Mouse (Mus musculus): ENCODE data around the gene St5. TPM values are rescaled to one million over a fixed set of nuclear protein-coding genes. Genes with fewer than 3 reads are reported as not detected.
A peak's percentile ranks its signal among the peaks of the same experiment; 100 is the strongest.

The St5 gene
- polyA plus RNA-seq, 1 experiment from 2014 or later = 45.7 TPM

DNA sequence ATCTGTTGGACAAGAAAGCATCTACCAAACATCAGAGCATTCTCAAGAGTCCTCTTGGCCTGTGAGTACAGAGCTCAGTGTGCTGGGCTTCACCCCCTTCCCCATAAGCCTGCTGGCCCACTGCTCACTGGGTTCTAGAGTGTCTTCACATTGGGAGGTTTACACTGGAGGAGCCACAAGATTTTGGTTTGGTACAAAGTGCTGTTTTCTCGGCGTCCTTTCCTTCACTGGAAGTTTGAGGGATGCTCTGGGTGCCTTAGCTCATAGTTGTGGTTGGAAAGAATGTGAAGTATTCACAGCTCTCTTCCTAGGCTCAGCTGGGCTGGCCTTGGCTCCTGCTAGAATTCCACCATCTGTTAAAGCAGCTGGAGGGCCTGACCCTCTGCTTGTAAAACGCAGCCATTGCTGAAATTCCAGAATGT is 5.6 kb upstream of the St5 start:
- Histone ChIP-seq H3K4me1 (ENCODE audit: control insufficient read depth, insufficient read depth, low read length) (peaks cover 3% of the 10 kb centered on the region; the same call in 1 of the 2 replicates), H3K4me3 (ENCODE audit: low read depth, low read length) (no peak overlapping the region), H3K27me3 (replicated peaks; ENCODE audit: control insufficient read depth, insufficient read depth, low read length) (no peaks in the 10 kb centered on the region), H3K9me3 (ENCODE audit: control insufficient read depth, low read length) (no peaks in the 10 kb centered on the region), H3K9ac (ENCODE audit: low read depth, low read length) (no peak overlapping the region), H3K27ac (replicated peaks; ENCODE audit: low read depth, low read length) (peak overlapping the region; percentile 61), H3K4me2 (ENCODE audit: low read depth, low read length) (no peak overlapping the region), H3K36me3 (ENCODE audit: control insufficient read depth, insufficient read depth, low read length) (peaks cover 37% of the 10 kb centered on the region)
- ATAC-seq (ENCODE audit: low read depth) = peak; percentile 80
- 15% methylated on average over 3 of the region's 3 CpGs for WGBS
- peak; percentile 88 for DNase-seq (ENCODE audit: low spot score)

DNA sequence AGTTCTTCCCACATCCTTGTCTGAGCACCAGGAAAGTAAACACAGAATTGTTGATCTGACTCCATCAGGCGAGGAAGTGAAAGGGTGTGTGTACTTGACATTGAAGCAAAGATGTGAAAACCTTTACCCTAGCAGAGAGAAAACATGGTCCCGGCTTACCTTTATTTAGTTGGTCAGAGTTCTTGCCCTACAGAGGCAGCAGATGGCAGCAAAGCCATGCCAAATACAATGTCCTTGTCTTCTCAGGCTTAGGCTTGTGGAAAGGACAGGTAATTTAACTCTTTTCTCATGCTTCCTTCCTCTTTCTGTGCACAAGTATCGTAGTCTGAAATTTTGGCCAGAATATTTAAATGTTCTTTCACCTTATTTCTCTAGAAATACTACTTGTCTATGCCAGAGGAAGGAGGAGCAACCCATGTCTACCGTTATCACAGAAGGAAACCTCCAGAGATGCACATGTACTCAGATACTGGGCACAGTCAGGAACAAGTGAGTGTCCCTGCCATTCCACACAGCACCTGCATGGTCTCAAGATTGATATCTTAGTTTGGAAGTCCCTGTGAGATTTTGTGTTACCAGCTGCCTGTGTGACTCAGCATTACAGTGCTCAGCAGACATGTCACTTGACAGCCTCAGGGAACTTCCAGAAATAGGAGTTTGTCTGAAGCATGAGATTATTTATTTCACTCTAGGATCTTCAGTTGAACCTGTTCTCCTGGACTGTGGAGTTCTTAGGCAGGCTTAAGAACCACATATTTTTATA is 3.8 kb upstream of the St5 start:
- Histone ChIP-seq H3K4me3 (ENCODE audit: low read depth, low read length) (no peak overlapping the region), H3K27ac (replicated peaks; ENCODE audit: low read depth, low read length) (no peak overlapping the region), H3K9ac (ENCODE audit: low read depth, low read length) (no peak overlapping the region), H3K27me3 (replicated peaks; ENCODE audit: control insufficient read depth, insufficient read depth, low read length) (no peaks in the 10 kb centered on the region), H3K4me2 (ENCODE audit: low read depth, low read length) (no peak overlapping the region), H3K9me3 (ENCODE audit: control insufficient read depth, low read length) (no peaks in the 10 kb centered on the region), H3K36me3 (ENCODE audit: control insufficient read depth, insufficient read depth, low read length) (peaks cover 28% of the 10 kb centered on the region), H3K4me1 (ENCODE audit: control insufficient read depth, insufficient read depth, low read length) (peaks cover 3% of the 10 kb centered on the region; the same call in 1 of the 2 replicates)
- no peak for ATAC-seq (ENCODE audit: low read depth)
- 44% methylated on average over 4 of the region's 4 CpGs for WGBS
- DNase-seq (ENCODE audit: low spot score) = peak; percentile 78

- H3K36me3 ChIP-seq (ENCODE audit: control insufficient read depth, insufficient read depth, low read length) = 0 out of 2 replicates have a peak, but pooled peaks cover 2% of the 10 kb centered on the region
- DNase-seq (ENCODE audit: low spot score) (no peak), ATAC-seq (ENCODE audit: low read depth) (no peak)
- peak overlapping the region; percentile 55 for H3K4me2 ChIP-seq (ENCODE audit: low read depth, low read length)
- H3K9me3 ChIP-seq (ENCODE audit: control insufficient read depth, low read length) = no peaks in the 10 kb centered on the region
- WGBS = 64% methylated on average over 3 of the region's 3 CpGs
- peaks cover 3% of the 10 kb centered on the region; the same call in 1 of the 2 replicates for H3K4me1 ChIP-seq (ENCODE audit: control insufficient read depth, insufficient read depth, low read length)
- no peaks in the 10 kb centered on the region for H3K27me3 ChIP-seq (replicated peaks; ENCODE audit: control insufficient read depth, insufficient read depth, low read length)
- H3K27ac ChIP-seq (replicated peaks; ENCODE audit: low read depth, low read length) = peak overlapping the region; percentile 74; the same call in 1 of the 2 replicates
- peak overlapping the region; percentile 67 for H3K4me3 ChIP-seq (ENCODE audit: low read depth, low read length)
- H3K9ac ChIP-seq (ENCODE audit: low read depth, low read length) = no peak overlapping the region
Observed at GRCm38 (mm10) chr7:109704461-109704860, 1.1 kb upstream of the St5 start.

DNA sequence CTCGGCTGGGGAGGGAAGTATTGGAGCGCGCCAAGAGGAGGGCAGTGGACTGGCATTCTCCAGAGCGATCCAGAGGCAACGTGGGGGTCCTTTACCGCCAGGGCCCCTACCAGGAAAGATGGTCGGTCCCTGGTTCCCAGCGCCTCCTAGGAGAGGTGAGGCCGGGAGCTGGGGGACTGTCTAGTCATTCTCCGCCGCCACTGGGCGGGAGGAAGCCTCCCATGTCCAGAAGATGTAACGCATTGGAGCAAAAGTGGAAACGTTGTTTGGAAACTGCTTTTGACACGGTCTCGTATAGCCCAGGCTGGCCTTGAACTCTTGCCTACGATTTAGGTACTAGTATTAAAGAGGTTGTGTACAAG is 592 bp upstream of the St5 start:
- Histone ChIP-seq H3K4me3 (ENCODE audit: low read depth, low read length) (peak overlapping the region; percentile 67), H3K4me2 (ENCODE audit: low read depth, low read length) (peak overlapping the region; percentile 55), H3K4me1 (ENCODE audit: control insufficient read depth, insufficient read depth, low read length) (peaks cover 2% of the 10 kb centered on the region; the same call in 1 of the 2 replicates), H3K9me3 (ENCODE audit: control insufficient read depth, low read length) (no peaks in the 10 kb centered on the region), H3K9ac (ENCODE audit: low read depth, low read length) (peak overlapping the region; percentile 76), H3K36me3 (ENCODE audit: control insufficient read depth, insufficient read depth, low read length) (no peaks in the 10 kb centered on the region), H3K27me3 (replicated peaks; ENCODE audit: control insufficient read depth, insufficient read depth, low read length) (no peaks in the 10 kb centered on the region), H3K27ac (replicated peaks; ENCODE audit: low read depth, low read length) (peak overlapping the region; percentile 74; the same call in 1 of the 2 replicates)
- no peak for ATAC-seq (ENCODE audit: low read depth)
- DNase-seq (ENCODE audit: low spot score) = no peak
- WGBS = 1% methylated on average over 13 of the region's 17 CpGs

- WGBS = 39% methylated on average over 4 of the region's 4 CpGs
- no peaks in the 10 kb centered on the region for H3K36me3 ChIP-seq (ENCODE audit: control insufficient read depth, insufficient read depth, low read length)
- ATAC-seq (ENCODE audit: low read depth) (no peak), DNase-seq (ENCODE audit: low spot score) (no peak)
- H3K27ac ChIP-seq (replicated peaks; ENCODE audit: low read depth, low read length) = no peak overlapping the region
- peak overlapping the region; percentile 55 for H3K4me2 ChIP-seq (ENCODE audit: low read depth, low read length)
- peak overlapping the region; percentile 76; the same call in 1 of the 2 replicates for H3K9ac ChIP-seq (ENCODE audit: low read depth, low read length)
- peak overlapping the region; percentile 67 for H3K4me3 ChIP-seq (ENCODE audit: low read depth, low read length)
- no peaks in the 10 kb centered on the region for H3K27me3 ChIP-seq (replicated peaks; ENCODE audit: control insufficient read depth, insufficient read depth, low read length)
- H3K4me1 ChIP-seq (ENCODE audit: control insufficient read depth, insufficient read depth, low read length) = no peaks in the 10 kb centered on the region; the same call in 1 of the 2 replicates
- H3K9me3 ChIP-seq (ENCODE audit: control insufficient read depth, low read length) = no peaks in the 10 kb centered on the region
Observed at GRCm38 (mm10) chr7:109702721-109703120, 684 bp downstream of the St5 start.

GRCm38 (mm10) chr7:109700213-109700612 is 3.2 kb downstream of the St5 start:
- ATAC-seq (ENCODE audit: low read depth) (no peak), DNase-seq (ENCODE audit: low spot score) (no peak)
- no peak overlapping the region for H3K4me2 ChIP-seq (ENCODE audit: low read depth, low read length)
- H3K9ac ChIP-seq (ENCODE audit: low read depth, low read length) = no peak overlapping the region
- no peaks in the 10 kb centered on the region for H3K4me1 ChIP-seq (ENCODE audit: control insufficient read depth, insufficient read depth, low read length)
- H3K9me3 ChIP-seq (ENCODE audit: control insufficient read depth, low read length) = no peaks in the 10 kb centered on the region
- no peaks in the 10 kb centered on the region for H3K36me3 ChIP-seq (ENCODE audit: control insufficient read depth, insufficient read depth, low read length)
- H3K27ac ChIP-seq (replicated peaks; ENCODE audit: low read depth, low read length) = no peak overlapping the region
- no peaks in the 10 kb centered on the region for H3K27me3 ChIP-seq (replicated peaks; ENCODE audit: control insufficient read depth, insufficient read depth, low read length)
- H3K4me3 ChIP-seq (ENCODE audit: low read depth, low read length) = no peak overlapping the region

DNA sequence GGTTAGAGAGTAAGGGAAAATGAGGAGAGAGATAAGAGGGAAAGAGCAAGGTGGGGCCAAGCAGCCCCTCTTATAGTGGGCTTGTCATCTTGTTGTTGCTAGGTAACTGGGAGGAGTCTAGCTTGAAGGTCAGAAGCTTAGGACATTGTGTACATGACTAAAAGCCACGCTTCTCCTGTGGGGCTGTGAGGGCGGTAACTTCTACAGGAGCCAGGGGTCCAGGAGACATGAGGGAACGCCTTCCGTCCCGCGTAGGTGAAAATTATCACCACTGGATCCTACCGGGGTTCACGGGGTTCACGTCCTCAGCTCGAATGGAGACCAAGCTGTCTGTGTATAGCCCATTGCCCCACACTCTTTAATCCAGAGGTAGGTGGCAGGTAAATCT is 8.1 kb downstream of the St5 start:
- Histone ChIP-seq H3K9me3 (ENCODE audit: control insufficient read depth, low read length) (no peaks in the 10 kb centered on the region), H3K27me3 (replicated peaks; ENCODE audit: control insufficient read depth, insufficient read depth, low read length) (no peaks in the 10 kb centered on the region), H3K27ac (replicated peaks; ENCODE audit: low read depth, low read length) (no peak overlapping the region), H3K4me2 (ENCODE audit: low read depth, low read length) (no peak overlapping the region), H3K4me1 (ENCODE audit: control insufficient read depth, insufficient read depth, low read length) (no peaks in the 10 kb centered on the region), H3K9ac (ENCODE audit: low read depth, low read length) (no peak overlapping the region), H3K4me3 (ENCODE audit: low read depth, low read length) (no peak overlapping the region), H3K36me3 (ENCODE audit: control insufficient read depth, insufficient read depth, low read length) (no peaks in the 10 kb centered on the region)
- 92% methylated on average over 10 of the region's 10 CpGs for WGBS
- DNase-seq (ENCODE audit: low spot score) = no peak
- ATAC-seq (ENCODE audit: low read depth) = no peak

DNA sequence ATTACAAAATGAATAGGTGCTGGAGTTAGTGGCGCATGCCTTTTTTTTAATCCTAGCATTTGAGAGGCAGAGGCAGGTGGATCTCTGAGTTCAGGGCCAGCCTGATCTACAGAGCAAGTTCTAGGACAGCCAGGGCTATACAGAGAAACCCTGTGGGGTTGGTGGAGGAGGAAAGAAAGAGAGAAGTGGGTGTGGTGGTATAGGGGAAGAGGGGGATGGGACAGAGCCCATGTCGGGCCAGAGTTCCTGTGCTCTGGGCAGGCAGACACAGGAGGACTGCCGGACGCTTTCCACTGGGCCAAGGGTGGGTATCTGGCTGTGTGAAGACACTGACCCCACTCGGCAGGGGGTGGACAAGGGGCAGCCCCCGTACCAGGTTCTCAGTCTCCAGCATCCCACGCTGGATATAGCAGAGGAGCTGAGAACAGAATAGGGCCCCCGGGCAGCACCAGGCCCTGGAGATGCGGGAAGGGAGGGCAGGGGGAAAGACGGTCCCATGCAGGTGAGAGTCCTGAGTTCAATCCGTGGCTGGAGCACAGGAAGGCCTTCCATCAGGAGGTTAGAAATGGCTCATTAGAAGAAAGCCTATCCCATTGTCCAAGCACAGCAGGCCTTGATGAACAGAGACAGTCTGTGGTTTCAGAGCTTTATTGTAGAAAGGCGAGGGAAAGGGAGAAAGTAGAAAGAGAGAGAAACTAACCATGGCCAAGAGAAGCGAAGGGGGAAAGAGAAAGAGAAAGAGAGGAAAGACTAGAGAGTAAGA is 8.6 kb downstream of the St5 start:
- H3K4me3 ChIP-seq (ENCODE audit: low read depth, low read length) = no peak overlapping the region
- ATAC-seq (ENCODE audit: low read depth) (no peak), DNase-seq (ENCODE audit: low spot score) (no peak)
- no peaks in the 10 kb centered on the region for H3K9me3 ChIP-seq (ENCODE audit: control insufficient read depth, low read length)
- no peaks in the 10 kb centered on the region for H3K4me1 ChIP-seq (ENCODE audit: control insufficient read depth, insufficient read depth, low read length)
- no peak overlapping the region for H3K27ac ChIP-seq (replicated peaks; ENCODE audit: low read depth, low read length)
- H3K36me3 ChIP-seq (ENCODE audit: control insufficient read depth, insufficient read depth, low read length) = no peaks in the 10 kb centered on the region
- no peaks in the 10 kb centered on the region for H3K27me3 ChIP-seq (replicated peaks; ENCODE audit: control insufficient read depth, insufficient read depth, low read length)
- H3K9ac ChIP-seq (ENCODE audit: low read depth, low read length) = no peak overlapping the region
- no peak overlapping the region for H3K4me2 ChIP-seq (ENCODE audit: low read depth, low read length)
- 86% methylated on average over 13 of the region's 13 CpGs for WGBS

Measured in embryonic facial prominence, embryonic 14.5 days (tissue).